Mouse (Mus musculus): ENCODE measurements around the gene Plgrkt. TPM values are rescaled to one million over a fixed set of nuclear protein-coding genes. Genes with fewer than 3 reads are reported as not detected.

The Plgrkt gene
- polyA plus RNA-seq, 1 experiment from 2014 or later = 82.4 TPM

GRCm38 (mm10) chr19:29372138-29372537 lies 4.9 kb upstream of the Plgrkt start:
- Histone ChIP-seq H3K4me3 (ENCODE audit: low read depth, low read length) (no peak overlapping the region), H3K9ac (ENCODE audit: low read depth, low read length) (no peak overlapping the region), H3K4me2 (ENCODE audit: low read length) (no peak overlapping the region), H3K36me3 (ENCODE audit: control insufficient read depth, insufficient read depth, low read length) (no peaks in the 10 kb centered on the region), H3K9me3 (replicated peaks; ENCODE audit: control insufficient read depth, low read length, poor library complexity, severe bottlenecking) (no peaks in the 10 kb centered on the region), H3K4me1 (ENCODE audit: control insufficient read depth, insufficient read depth, low read length) (peaks cover 7% of the 10 kb centered on the region; the same call in 1 of the 2 replicates), H3K27me3 (ENCODE audit: control insufficient read depth, insufficient read depth, low read depth, low read length) (no peaks in the 10 kb centered on the region), H3K27ac (ENCODE audit: low read length) (no peak overlapping the region)
- WGBS = 77% methylated on average over 4 of the region's 4 CpGs
- ATAC-seq = no peak

GRCm38 (mm10) chr19:29371284-29372081 lies 4.3 kb upstream of the Plgrkt start:
- Histone ChIP-seq H3K4me2 (ENCODE audit: low read length) (no peak overlapping the region), H3K36me3 (ENCODE audit: control insufficient read depth, insufficient read depth, low read length) (no peaks in the 10 kb centered on the region), H3K27ac (ENCODE audit: low read length) (no peak overlapping the region), H3K4me1 (ENCODE audit: control insufficient read depth, insufficient read depth, low read length) (peaks cover 10% of the 10 kb centered on the region; the same call in 1 of the 2 replicates), H3K9ac (ENCODE audit: low read depth, low read length) (no peak overlapping the region), H3K27me3 (ENCODE audit: control insufficient read depth, insufficient read depth, low read depth, low read length) (no peaks in the 10 kb centered on the region), H3K9me3 (replicated peaks; ENCODE audit: control insufficient read depth, low read length, poor library complexity, severe bottlenecking) (no peaks in the 10 kb centered on the region), H3K4me3 (ENCODE audit: low read depth, low read length) (no peak overlapping the region)
- no peak for ATAC-seq
- 84% methylated on average over 18 of the region's 18 CpGs for WGBS

- ATAC-seq = no peak
- WGBS = 88% methylated on average over 7 of the region's 7 CpGs
- no peak overlapping the region for H3K9ac ChIP-seq (ENCODE audit: low read depth, low read length)
- no peak overlapping the region for H3K4me2 ChIP-seq (ENCODE audit: low read length)
- H3K4me3 ChIP-seq (ENCODE audit: low read depth, low read length) = no peak overlapping the region
- H3K36me3 ChIP-seq (ENCODE audit: control insufficient read depth, insufficient read depth, low read length) = no peaks in the 10 kb centered on the region
- H3K27ac ChIP-seq (ENCODE audit: low read length) = no peak overlapping the region
- H3K27me3 ChIP-seq (ENCODE audit: control insufficient read depth, insufficient read depth, low read depth, low read length) = no peaks in the 10 kb centered on the region
- peaks cover 10% of the 10 kb centered on the region; the same call in 1 of the 2 replicates for H3K4me1 ChIP-seq (ENCODE audit: control insufficient read depth, insufficient read depth, low read length)
- no peaks in the 10 kb centered on the region for H3K9me3 ChIP-seq (replicated peaks; ENCODE audit: control insufficient read depth, low read length, poor library complexity, severe bottlenecking)
Measured at GRCm38 (mm10) chr19:29370545-29371283, 3.5 kb upstream of the Plgrkt start.

- ATAC-seq = no peak
- H3K4me2 ChIP-seq (ENCODE audit: low read length) = no peak overlapping the region
- no peak overlapping the region for H3K9ac ChIP-seq (ENCODE audit: low read depth, low read length)
- 78% methylated on average over 12 of the region's 12 CpGs for WGBS
- peaks cover 10% of the 10 kb centered on the region; the same call in 1 of the 2 replicates for H3K4me1 ChIP-seq (ENCODE audit: control insufficient read depth, insufficient read depth, low read length)
- H3K27me3 ChIP-seq (ENCODE audit: control insufficient read depth, insufficient read depth, low read depth, low read length) = no peaks in the 10 kb centered on the region
- H3K36me3 ChIP-seq (ENCODE audit: control insufficient read depth, insufficient read depth, low read length) = no peaks in the 10 kb centered on the region
- no peak overlapping the region for H3K4me3 ChIP-seq (ENCODE audit: low read depth, low read length)
- no peaks in the 10 kb centered on the region for H3K9me3 ChIP-seq (replicated peaks; ENCODE audit: control insufficient read depth, low read length, poor library complexity, severe bottlenecking)
- no peak overlapping the region for H3K27ac ChIP-seq (ENCODE audit: low read length)
Measured at GRCm38 (mm10) chr19:29370112-29370511, 2.9 kb upstream of the Plgrkt start.

- Histone ChIP-seq H3K27me3 (ENCODE audit: control insufficient read depth, insufficient read depth, low read depth, low read length) (no peaks in the 10 kb centered on the region), H3K9ac (ENCODE audit: low read depth, low read length) (no peak overlapping the region), H3K36me3 (ENCODE audit: control insufficient read depth, insufficient read depth, low read length) (no peaks in the 10 kb centered on the region), H3K4me2 (ENCODE audit: low read length) (no peak overlapping the region), H3K4me3 (ENCODE audit: low read depth, low read length) (no peak overlapping the region), H3K9me3 (replicated peaks; ENCODE audit: control insufficient read depth, low read length, poor library complexity, severe bottlenecking) (no peaks in the 10 kb centered on the region), H3K27ac (ENCODE audit: low read length) (no peak overlapping the region), H3K4me1 (ENCODE audit: control insufficient read depth, insufficient read depth, low read length) (peaks cover 10% of the 10 kb centered on the region; the same call in 1 of the 2 replicates)
- WGBS = 86% methylated on average over 3 of the region's 3 CpGs
- no peak for ATAC-seq
Measured at GRCm38 (mm10) chr19:29368671-29369309, 1.6 kb upstream of the Plgrkt start.

- ATAC-seq = no peak
- 88% methylated on average over 2 of the region's 2 CpGs for WGBS
Measured at GRCm38 (mm10) chr19:29368041-29368440, 851 bp upstream of the Plgrkt start.

GRCm38 (mm10) chr19:29366226-29366968 lies 793 bp downstream of the Plgrkt start:
- H3K27me3 ChIP-seq (ENCODE audit: control insufficient read depth, insufficient read depth, low read depth, low read length) = no peaks in the 10 kb centered on the region

More at GRCm38 (mm10) chr19:29368041-29368440, 851 bp upstream of the Plgrkt start:
- H3K27me3 ChIP-seq (ENCODE audit: control insufficient read depth, insufficient read depth, low read depth, low read length) = no peaks in the 10 kb centered on the region
- H3K9ac ChIP-seq (ENCODE audit: low read depth, low read length) = no peak overlapping the region
- H3K9me3 ChIP-seq (replicated peaks; ENCODE audit: control insufficient read depth, low read length, poor library complexity, severe bottlenecking) = no peaks in the 10 kb centered on the region
- peaks cover 7% of the 10 kb centered on the region; the same call in 1 of the 2 replicates for H3K4me1 ChIP-seq (ENCODE audit: control insufficient read depth, insufficient read depth, low read length)
- no peak overlapping the region for H3K27ac ChIP-seq (ENCODE audit: low read length)
- H3K4me2 ChIP-seq (ENCODE audit: low read length) = no peak overlapping the region
- no peak overlapping the region for H3K4me3 ChIP-seq (ENCODE audit: low read depth, low read length)
- H3K36me3 ChIP-seq (ENCODE audit: control insufficient read depth, insufficient read depth, low read length) = no peaks in the 10 kb centered on the region

GRCm38 (mm10) chr19:29365105-29365504 lies 2.1 kb downstream of the Plgrkt start:
- H3K27ac ChIP-seq (ENCODE audit: low read length) = no peak overlapping the region
- no peak for ATAC-seq
- H3K36me3 ChIP-seq (ENCODE audit: control insufficient read depth, insufficient read depth, low read length) = no peaks in the 10 kb centered on the region
- H3K4me3 ChIP-seq (ENCODE audit: low read depth, low read length) = no peak overlapping the region
- no peak overlapping the region for H3K4me2 ChIP-seq (ENCODE audit: low read length)
- no peak overlapping the region for H3K9ac ChIP-seq (ENCODE audit: low read depth, low read length)
- WGBS = 20% methylated on average over 3 of the region's 3 CpGs
- H3K27me3 ChIP-seq (ENCODE audit: control insufficient read depth, insufficient read depth, low read depth, low read length) = no peaks in the 10 kb centered on the region
- no peaks in the 10 kb centered on the region for H3K9me3 ChIP-seq (replicated peaks; ENCODE audit: control insufficient read depth, low read length, poor library complexity, severe bottlenecking)
- peaks cover 21% of the 10 kb centered on the region for H3K4me1 ChIP-seq (ENCODE audit: control insufficient read depth, insufficient read depth, low read length)

More at GRCm38 (mm10) chr19:29366226-29366968, 793 bp downstream of the Plgrkt start:
- no peak for ATAC-seq
- Histone ChIP-seq H3K4me2 (ENCODE audit: low read length) (peak overlapping the region; percentile 86), H3K9ac (ENCODE audit: low read depth, low read length) (no peak overlapping the region), H3K36me3 (ENCODE audit: control insufficient read depth, insufficient read depth, low read length) (no peaks in the 10 kb centered on the region), H3K4me3 (ENCODE audit: low read depth, low read length) (peak overlapping the region; percentile 46), H3K4me1 (ENCODE audit: control insufficient read depth, insufficient read depth, low read length) (peaks cover 9% of the 10 kb centered on the region; the same call in 1 of the 2 replicates), H3K9me3 (replicated peaks; ENCODE audit: control insufficient read depth, low read length, poor library complexity, severe bottlenecking) (no peaks in the 10 kb centered on the region), H3K27ac (ENCODE audit: low read length) (no peak overlapping the region)
- 63% methylated on average over 20 of the region's 20 CpGs for WGBS

Measured in midbrain, embryonic 16.5 days (tissue).